In genomic region chr16:10993032-10993744, GRCm38 (mm10) we compare ENCODE assay signal across 8 mouse cellular contexts.
DNase-seq lines count a peak whose midpoint lies in the region; ATAC-seq lines count a peak whose summit lies in the region.

No protein-coding gene starts in this region.

- H3K4me2 ChIP-seq in hindbrain, embryonic 14.5 days (replicated peaks): peak overlapping the region; percentile 89

- DNase-seq in T-cell, adult 2 months (ENCODE audit: low spot score): peak; percentile 80
- peak; percentile 65 to 82 for DNase-seq in cerebellum, postnatal 25 days
- DNase-seq in frontal cortex, postnatal 25 days (ENCODE audit: low spot score in 2 of 2): peak; percentile 25 to 44
- DNase-seq in hindbrain, embryonic 14.5 days (ENCODE audit: low spot score): peak; percentile 81
- peak; percentile 81 to 82 for DNase-seq in layer of hippocampus, postnatal 36 days
- DNase-seq in lung, postnatal 4 days: peak; percentile 97
- peak; percentile 97 for DNase-seq in retina, postnatal 1 day
- DNase-seq in thymus, postnatal 4 days: peak; percentile 92

- peak; percentile 92 for ATAC-seq in hindbrain, embryonic 14.5 days (ENCODE audit: low FRiP score)

- H3K36me3 ChIP-seq in hindbrain, embryonic 14.5 days (replicated peaks; ENCODE audit: control insufficient read depth, insufficient read depth): no peaks in the 10 kb centered on the region

- H3K27ac ChIP-seq in hindbrain, embryonic 14.5 days: peak overlapping the region; percentile 60

- WGBS in hindbrain, embryonic 14.5 days: 7% methylated on average over 25 of the region's 35 CpGs

- H3K4me3 ChIP-seq in hindbrain, embryonic 14.5 days (replicated peaks; ENCODE audit: low read length): peak overlapping the region; percentile 62

- H3K9ac ChIP-seq in hindbrain, embryonic 14.5 days: peak overlapping the region; percentile 72

- H3K4me1 ChIP-seq in hindbrain, embryonic 14.5 days (replicated peaks; ENCODE audit: control insufficient read depth, insufficient read depth, low read length): no peaks in the 10 kb centered on the region; the same call in 1 of the 2 replicates

- no peaks in the 10 kb centered on the region for H3K27me3 ChIP-seq in hindbrain, embryonic 14.5 days (ENCODE audit: control insufficient read depth, insufficient read depth, low read length)

- 0 out of 2 replicates have a peak, but pooled peaks cover 4% of the 10 kb centered on the region for H3K9me3 ChIP-seq in hindbrain, embryonic 14.5 days (ENCODE audit: control insufficient read depth, low read length)

Comparison
In these comparisons a context has a peak if more than half of its experiments do, and no peak if none do; other contexts are left out.
1. Peak in every context shown above with its lines: DNase-seq, ATAC-seq, H3K4me3 ChIP-seq and H3K27ac ChIP-seq.
2. DNase-seq: peak in every context shown above with its lines; median percentile 97 in lung, postnatal 4 days; 97 in retina, postnatal 1 day; 92 in thymus, postnatal 4 days; 82 in layer of hippocampus, postnatal 36 days; 81 in hindbrain, embryonic 14.5 days; 80 in T-cell, adult 2 months; 74 in cerebellum, postnatal 25 days; 34 in frontal cortex, postnatal 25 days.